Mouse (Mus musculus) CD8-positive naive resting alpha-beta T cell, adult 2 months (primary cell): ENCODE measurements around the gene Lhb.
A peak's percentile ranks its signal among the peaks of the same experiment; 100 is the strongest.
"Not testable (repeated sequence)": the region's sequence is repeated elsewhere in the genome, so short reads cannot be mapped to it uniquely, and the experiment has no call there.

Experiments used
- DNase-seq, 2 experiments: peaks; one replicate each; pipeline ENCODE4 v3.0.0; 2022; ENCODE audit warnings: low read depth in 2 of 2, low spot score in 2 of 2

Gene Lhb

GRCm38 (mm10) chr7:45420615-45420919 lies at the start of gene Lhb:
Gene Lhb (plus strand): TSS chr7:45420820.
- DNase-seq, result no peak

DNA sequence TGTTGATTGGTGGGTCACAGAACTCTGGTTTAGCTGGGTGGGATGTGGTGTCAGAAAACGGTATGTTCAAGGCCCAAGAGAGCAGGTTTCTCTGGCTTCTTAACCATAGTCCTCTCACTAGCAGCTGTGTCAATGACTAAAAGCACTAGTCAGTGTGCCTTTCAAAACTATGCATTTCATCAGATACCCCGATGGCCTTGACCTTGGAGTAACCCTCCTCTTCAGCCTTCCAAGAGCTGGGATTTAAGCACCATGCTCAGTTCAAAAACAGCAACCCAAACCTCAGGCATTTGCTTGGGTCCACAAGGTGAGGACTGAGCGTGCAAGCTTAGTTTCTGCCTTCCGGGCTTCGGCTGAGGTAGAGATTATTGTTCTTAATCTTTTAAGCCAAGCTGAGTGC lies 48.2 kb upstream of the Lhb start:
- no peak for DNase-seq

DNA sequence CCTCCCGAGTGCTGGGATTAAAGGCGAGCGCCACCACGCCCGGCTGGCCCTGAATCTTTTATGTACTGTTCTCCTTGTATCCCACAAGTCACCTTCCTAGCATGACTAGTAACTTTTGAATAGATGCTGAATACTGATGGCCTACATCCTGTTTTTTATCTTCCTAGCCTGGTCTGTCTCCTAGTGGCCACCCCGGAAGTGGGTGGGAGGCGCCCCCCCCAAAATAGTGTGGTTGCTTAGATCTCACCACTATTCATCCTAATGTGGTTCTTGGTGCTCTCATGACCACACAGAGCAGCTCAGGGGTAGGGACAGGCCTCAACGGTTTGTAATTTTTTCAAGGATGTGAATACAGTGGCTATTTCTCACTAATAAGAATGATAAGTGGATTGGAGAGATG lies 46.0 kb upstream of the Lhb start:
- no peak for DNase-seq

GRCm38 (mm10) chr7:45376057-45376456 lies 44.6 kb upstream of the Lhb start:
- no peak for DNase-seq

DNA sequence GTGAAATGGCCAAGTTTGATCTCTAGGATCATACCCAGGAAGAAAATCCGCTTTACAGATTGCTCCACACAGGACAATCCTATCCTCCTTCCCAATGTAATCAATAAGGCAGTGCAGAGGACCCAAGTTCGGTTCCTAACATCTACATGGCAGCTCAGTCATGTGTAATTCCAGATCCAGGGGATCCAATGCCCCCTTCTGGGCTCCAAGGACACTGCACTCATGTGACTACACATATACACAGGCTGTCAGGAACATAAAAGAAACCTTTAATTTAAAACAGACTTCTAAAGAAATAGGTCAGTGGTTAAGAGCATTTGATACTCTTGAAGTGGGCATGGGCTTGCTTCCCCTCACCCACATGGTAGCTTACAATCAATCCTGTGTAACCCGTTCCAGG lies 34.5 kb upstream of the Lhb start:
- DNase-seq, result no peak

DNA sequence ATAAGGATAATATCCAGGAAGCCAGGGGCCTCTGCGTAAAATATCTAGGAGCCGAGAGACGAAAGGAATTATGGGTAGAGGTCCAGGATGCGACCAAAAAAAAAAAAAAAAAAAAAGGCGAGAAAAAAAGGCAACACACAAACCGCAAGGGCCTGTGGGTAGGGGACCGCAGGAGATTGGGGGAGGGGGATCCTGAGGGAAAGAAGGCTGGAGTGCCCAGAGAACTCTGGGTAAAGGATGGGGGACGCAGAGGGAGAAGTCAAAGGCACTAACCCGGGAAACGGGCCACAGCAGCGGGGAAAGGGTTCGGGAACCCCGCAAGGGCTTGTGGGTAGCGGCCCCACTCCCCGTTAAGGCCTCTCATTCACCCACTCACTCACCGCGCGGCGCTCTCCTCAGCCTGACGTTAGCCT lies 25.5 kb upstream of the Lhb start:
- DNase-seq, result no peak

DNA sequence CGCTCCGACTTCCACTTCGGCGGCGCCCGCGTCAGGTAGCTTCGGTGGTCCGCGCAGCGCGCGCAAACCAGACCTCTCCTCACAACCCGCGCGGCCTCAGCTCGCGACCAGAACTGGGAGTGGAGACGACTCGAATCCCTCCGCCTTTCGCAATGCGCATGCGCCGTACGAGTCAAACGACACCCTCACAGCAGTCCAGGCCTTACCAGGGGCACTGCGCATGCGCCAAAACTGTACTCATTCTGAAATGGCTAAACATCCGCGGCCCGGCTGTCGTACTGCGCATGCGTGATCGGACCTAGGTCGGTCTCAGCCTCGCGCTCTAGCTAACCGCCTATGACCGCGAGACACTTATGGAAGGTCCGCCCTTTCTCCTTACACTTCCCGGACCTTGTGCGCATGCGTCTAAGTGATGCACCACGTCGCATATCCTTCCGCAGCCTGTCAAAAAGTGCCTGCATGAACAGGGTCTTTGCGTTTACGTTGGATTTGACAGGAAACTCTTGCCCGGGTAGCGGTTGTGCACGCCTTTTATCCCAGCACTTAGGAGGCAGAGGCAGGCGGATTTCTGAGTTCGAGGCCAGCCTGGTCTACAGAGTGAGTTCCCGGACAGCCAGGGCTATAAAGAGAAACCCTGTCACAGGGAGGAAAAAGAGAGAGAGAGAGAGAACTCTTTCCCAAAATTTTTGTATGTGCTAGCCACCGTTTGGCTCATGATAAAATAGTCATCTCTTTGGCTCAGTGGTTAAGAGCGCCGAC lies 24.9 kb upstream of the Lhb start, which contains the start of gene Snrnp70:
Snrnp70 (minus strand) TSS at position 165 of the 759 bp plus-strand sequence.
- DNase-seq, result peak; percentile 99 to 100

DNA sequence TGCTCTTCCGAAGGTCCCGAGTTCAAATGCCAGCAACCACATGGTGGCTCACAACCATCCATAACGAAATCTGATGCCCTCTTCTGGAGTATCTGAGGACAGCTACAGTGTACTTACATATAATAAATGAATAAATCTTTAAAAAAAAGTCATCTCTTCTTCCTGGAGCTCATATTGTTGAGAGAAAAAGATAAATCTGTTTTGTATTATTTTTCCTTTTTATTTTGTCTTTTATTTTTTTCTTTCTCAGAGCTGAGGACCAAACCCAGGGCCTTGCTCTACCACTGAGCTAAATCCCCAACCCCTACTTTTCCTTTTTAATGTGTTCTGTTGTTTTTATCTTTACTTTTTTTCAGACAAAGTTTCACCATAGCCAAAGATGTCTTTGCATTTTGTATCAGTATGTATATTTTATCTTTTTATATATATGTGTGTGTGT lies 24.3 kb upstream of the Lhb start:
- not testable (repeated sequence) for DNase-seq

DNA sequence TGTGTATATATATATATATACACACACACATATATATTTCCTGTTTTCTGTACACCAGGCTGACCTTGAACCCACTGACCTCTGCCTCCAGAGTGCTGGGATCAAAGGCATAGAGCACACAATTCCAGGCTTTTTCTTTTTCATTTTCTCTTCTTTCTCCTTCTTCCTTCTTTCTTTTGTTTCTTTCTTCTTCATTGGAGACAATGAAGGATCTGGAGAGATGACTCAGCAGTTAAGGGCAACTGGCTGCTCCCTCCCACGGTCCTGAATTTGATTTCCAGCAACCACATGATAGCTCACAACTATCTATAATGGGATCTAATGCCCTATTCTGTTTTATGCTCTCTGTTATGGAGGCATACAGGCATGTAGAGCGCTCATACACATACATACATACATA lies 23.8 kb upstream of the Lhb start:
- no peak for DNase-seq

DNA sequence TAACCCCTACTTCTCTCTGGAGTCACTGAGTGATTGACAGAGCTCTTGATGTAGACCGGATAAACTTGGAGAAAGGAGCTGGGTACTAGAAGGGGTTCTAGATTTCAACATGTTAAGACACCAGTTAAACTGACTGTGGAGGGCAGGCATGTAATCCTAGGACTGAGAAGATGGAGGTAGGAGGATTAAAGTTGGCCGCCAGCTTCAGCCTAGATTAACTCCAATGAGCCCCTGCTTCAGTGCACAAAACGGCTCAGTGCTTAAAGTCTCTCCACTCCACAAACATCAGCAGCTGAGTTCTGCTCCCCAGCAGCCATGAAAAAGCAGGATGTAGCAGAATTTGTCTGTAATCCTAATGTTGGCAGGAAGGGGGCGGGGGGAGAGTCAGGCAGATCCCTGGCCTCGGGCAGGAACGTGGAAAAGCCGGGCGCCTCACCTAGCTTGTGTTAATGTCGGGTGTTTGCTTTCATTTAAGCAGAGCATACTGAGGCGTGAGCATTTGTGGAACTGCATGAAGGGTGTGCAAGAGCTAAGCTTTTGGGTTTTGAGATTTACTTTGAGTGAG lies 19.0 kb upstream of the Lhb start:
- DNase-seq, result no peak

GRCm38 (mm10) chr7:45403532-45404261 lies 16.9 kb upstream of the Lhb start:
- peak; percentile 31 to 62 for DNase-seq

GRCm38 (mm10) chr7:45405091-45406075 lies 15.2 kb upstream of the Lhb start, which contains the start of gene Kcna7:
Gene Kcna7 (plus strand): TSS chr7:45405653.
- DNase-seq, result peak; percentile 65 to 66

DNA sequence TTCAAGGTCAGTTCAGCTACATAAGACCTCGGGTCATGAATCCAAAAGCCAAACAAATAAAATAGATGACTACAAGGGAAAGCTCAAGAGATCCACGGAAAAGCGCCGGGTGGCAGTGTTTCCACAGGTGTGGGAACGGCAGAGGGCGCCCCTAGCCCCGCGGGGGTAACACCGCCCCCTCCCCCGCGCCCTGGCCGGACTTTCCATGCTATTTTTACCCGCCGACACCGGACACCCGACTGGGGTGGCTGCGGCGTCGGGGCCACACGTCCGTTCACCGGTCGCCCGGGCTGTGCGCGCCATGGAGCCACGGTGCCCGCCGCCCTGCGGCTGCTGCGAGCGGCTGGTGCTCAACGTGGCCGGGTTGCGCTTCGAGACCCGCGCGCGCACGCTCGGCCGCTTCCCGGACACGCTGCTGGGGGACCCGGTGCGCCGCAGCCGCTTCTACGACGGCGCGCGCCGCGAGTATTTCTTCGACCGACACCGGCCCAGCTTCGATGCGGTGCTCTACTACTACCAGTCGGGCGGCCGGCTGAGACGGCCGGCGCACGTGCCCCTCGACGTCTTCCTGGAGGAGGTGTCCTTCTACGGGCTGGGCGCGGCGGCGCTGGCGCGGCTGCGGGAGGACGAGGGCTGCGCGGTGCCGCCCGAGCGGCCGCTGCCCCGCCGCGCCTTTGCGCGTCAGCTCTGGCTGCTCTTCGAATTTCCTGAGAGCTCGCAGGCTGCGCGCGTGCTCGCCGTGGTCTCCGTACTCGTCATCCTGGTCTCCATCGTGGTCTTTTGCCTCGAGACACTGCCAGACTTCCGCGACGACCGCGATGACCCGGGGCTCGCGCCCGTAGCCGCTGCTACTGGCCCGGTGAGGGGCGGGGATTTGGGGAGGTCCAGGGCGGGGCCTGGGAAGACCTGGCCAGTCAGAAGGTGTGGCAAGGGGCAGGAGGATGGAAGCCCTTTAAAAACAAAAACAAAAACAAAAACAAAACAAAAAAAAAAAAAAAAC lies 14.2 kb upstream of the Lhb start:
- DNase-seq, result no peak

- DNase-seq, result no peak
Measured at GRCm38 (mm10) chr7:45407836-45408235, 12.8 kb upstream of the Lhb start.

GRCm38 (mm10) chr7:45408351-45408750 lies 12.3 kb upstream of the Lhb start:
- no peak for DNase-seq

- no peak for DNase-seq
Measured at GRCm38 (mm10) chr7:45408949-45409348, 11.7 kb upstream of the Lhb start.

- no peak for DNase-seq
Measured at GRCm38 (mm10) chr7:45409497-45410163, 11.0 kb upstream of the Lhb start.

DNA sequence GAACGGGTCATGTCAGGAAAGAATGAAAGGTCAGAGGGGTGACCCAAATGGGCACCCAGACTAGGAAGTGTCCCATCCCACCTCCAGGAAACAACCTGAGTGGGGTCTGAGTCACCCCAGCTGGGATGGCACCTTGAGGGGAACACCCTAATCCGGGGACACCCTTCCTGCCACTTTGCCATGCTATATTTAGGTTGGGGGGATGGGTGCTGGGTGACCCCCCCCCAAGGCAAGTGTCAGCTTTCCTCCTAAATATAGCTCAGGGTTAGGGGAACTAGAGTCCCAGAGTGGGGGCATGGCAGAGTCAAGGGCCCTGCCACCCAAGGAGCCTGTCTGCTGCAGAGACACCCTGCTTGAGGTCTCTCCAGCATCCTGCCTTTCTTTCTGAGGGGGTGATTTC lies 8.2 kb upstream of the Lhb start:
- DNase-seq, result no peak

DNA sequence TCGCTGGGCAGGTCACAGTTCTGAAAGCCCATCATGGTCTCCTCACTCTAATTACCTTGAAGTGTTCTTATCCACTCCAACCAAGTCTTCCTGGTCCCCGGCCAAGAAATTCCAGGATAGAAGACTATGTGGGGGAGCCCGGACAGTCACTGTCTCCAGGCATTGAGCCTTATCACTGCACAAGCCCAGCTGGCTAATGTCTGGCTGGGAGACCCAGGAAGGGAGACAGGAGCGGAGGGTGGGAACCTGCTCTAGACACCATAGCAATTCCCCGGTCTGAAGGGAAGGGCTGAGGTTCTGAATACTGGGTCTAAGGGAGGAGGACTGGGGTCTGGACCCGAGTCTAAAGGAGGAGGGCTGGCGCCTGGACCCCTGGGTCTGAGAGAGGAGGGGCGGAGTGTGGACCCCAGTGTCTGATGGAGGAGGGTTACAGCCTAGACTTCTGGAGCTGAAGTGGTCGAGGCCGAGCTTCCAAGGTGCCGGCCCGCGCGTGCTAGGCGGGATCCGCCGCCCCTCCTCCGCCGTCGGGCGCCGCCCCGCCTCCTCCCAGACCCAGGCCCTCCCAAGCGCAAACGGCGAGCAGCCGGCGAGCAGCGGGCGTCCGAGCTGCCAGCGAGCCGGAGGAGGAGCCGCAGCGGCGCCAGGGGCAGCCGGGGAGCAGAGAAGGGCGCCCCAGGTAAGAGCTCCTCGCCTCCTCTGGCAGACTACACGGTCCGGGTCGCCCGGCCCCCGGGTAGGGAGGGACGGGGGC lies 7.3 kb upstream of the Lhb start, which contains the start of gene Ntf5:
Ntf5 (plus strand) TSS at position 583 of the 751 bp plus-strand sequence.
- DNase-seq, result no peak
